Mouse (Mus musculus) C2C12 (cell line): ENCODE data around the gene Ndufs3. TPM values are rescaled to one million over a fixed set of nuclear protein-coding genes. Genes with fewer than 3 reads are reported as not detected.

Source experiments
- H3K27me3 ChIP-seq: one replicate; pipeline ENCODE4 v1.6.1; 2011; ENCODE audit not compliant: control insufficient read depth, insufficient read depth, insufficient read length
- H3K36me3 ChIP-seq: one replicate; pipeline ENCODE4 v1.6.1; 2011; ENCODE audit not compliant: control insufficient read depth, insufficient read depth
- H3K4me3 ChIP-seq: one replicate; pipeline ENCODE4 v1.5.1; 2011; ENCODE audit warnings: mild to moderate bottlenecking, control low read depth; ENCODE audit not compliant: poor library complexity, insufficient read depth, severe bottlenecking
- H3K79me2 ChIP-seq: one replicate; pipeline ENCODE4 v1.6.1; 2011; ENCODE audit not compliant: control insufficient read depth, insufficient read depth
- H3K79me3 ChIP-seq: one replicate; pipeline ENCODE4 v1.6.1; 2011; ENCODE audit warnings: low read depth, control low read depth
- H3ac ChIP-seq: one replicate; pipeline ENCODE3; 2011; ENCODE audit warnings: low read depth; ENCODE audit not compliant: control insufficient read depth, insufficient read length
- CEBPB ChIP-seq: IDR thresholded peaks from one replicate; pipeline ENCODE4 v1.6.1; 2011; ENCODE audit warnings: low read depth, mild to moderate bottlenecking, control low read depth, moderate library complexity
- CTCF ChIP-seq: IDR thresholded peaks from one replicate; pipeline ENCODE4 v1.5.1; 2011; ENCODE audit not compliant: control insufficient read depth, insufficient read depth, insufficient read length
- FOSL1 ChIP-seq: IDR thresholded peaks from one replicate; pipeline ENCODE4 v1.8.0; 2011; ENCODE audit warnings: mild to moderate bottlenecking, low read length; ENCODE audit not compliant: poor library complexity, insufficient read depth, severe bottlenecking
- MAX ChIP-seq: IDR thresholded peaks from one replicate; pipeline ENCODE4 v1.6.1; 2011; ENCODE audit warnings: mild to moderate bottlenecking, control low read depth
- MYOD1 ChIP-seq: IDR thresholded peaks from one replicate; pipeline ENCODE4 v1.6.1; 2011; ENCODE audit warnings: low read depth; ENCODE audit not compliant: control insufficient read depth, insufficient read length
- MYOG ChIP-seq: IDR thresholded peaks from one replicate; pipeline ENCODE4 v1.6.1; 2011; ENCODE audit not compliant: control insufficient read depth, insufficient read length; ENCODE audit errors: extremely low read depth
- USF1 ChIP-seq: IDR thresholded peaks from one replicate; pipeline ENCODE4 v1.6.1; 2011; ENCODE audit warnings: low read depth, mild to moderate bottlenecking, control low read depth, moderate library complexity
- polyA plus RNA-seq: library from polyadenylated mRNA; unstranded; fragments of >200 nt; fragmentation: generic; extraction: Trizol; gene quantifications from one replicate; pipeline ENCODE4 v1.2.1, GENCODE M21; 2012; ENCODE audit warnings: missing spikeins

The Ndufs3 gene
- polyA plus RNA-seq, 1 experiment = 150 TPM

GRCm38 (mm10) chr2:90915516-90915915 lies 10.9 kb upstream of the Ndufs3 start:
- Histone ChIP-seq H3K79me3 (peaks cover 57% of the 10 kb centered on the region), H3K36me3 (peaks cover 52% of the 10 kb centered on the region), H3K4me3 (no peak overlapping the region), H3ac (no peak overlapping the region), H3K79me2 (peaks cover 68% of the 10 kb centered on the region), H3K27me3 (no peaks in the 10 kb centered on the region)
- no peak for TF ChIP-seq FOSL1
- no peak for TF ChIP-seq MYOD1
- TF ChIP-seq CTCF = no peak
- no peak for TF ChIP-seq USF1
- TF ChIP-seq CEBPB = no peak
- TF ChIP-seq MAX = no peak
- TF ChIP-seq MYOG = no peak

GRCm38 (mm10) chr2:90913671-90914070 lies 9.0 kb upstream of the Ndufs3 start:
- Histone ChIP-seq H3K27me3 (no peaks in the 10 kb centered on the region), H3K79me3 (peaks cover 60% of the 10 kb centered on the region), H3ac (no peak overlapping the region), H3K79me2 (peaks cover 74% of the 10 kb centered on the region), H3K36me3 (peaks cover 70% of the 10 kb centered on the region), H3K4me3 (no peak overlapping the region)
- TF ChIP-seq MAX (no peak), CEBPB (no peak), MYOD1 (no peak), FOSL1 (no peak), USF1 (no peak), MYOG (no peak), CTCF (no peak)

GRCm38 (mm10) chr2:90911668-90912067 lies 7.0 kb upstream of the Ndufs3 start:
- Histone ChIP-seq H3K36me3 (peaks cover 84% of the 10 kb centered on the region), H3K79me2 (peaks cover 74% of the 10 kb centered on the region), H3K79me3 (peaks cover 49% of the 10 kb centered on the region), H3ac (no peak overlapping the region), H3K27me3 (no peaks in the 10 kb centered on the region), H3K4me3 (no peak overlapping the region)
- TF ChIP-seq CEBPB = no peak
- TF ChIP-seq CTCF = no peak
- TF ChIP-seq USF1 = no peak
- TF ChIP-seq MYOD1 = no peak
- no peak for TF ChIP-seq MAX
- TF ChIP-seq FOSL1 = no peak
- TF ChIP-seq MYOG = no peak

GRCm38 (mm10) chr2:90910861-90911260 lies 6.2 kb upstream of the Ndufs3 start:
- H3K79me3 ChIP-seq = peaks cover 47% of the 10 kb centered on the region
- no peak overlapping the region for H3K4me3 ChIP-seq
- H3K36me3 ChIP-seq = peaks cover 89% of the 10 kb centered on the region
- TF ChIP-seq MYOD1 = no peak
- TF ChIP-seq CEBPB = no peak
- TF ChIP-seq MYOG = no peak
- TF ChIP-seq MAX = no peak
- TF ChIP-seq USF1 = no peak
- TF ChIP-seq CTCF = no peak
- no peak for TF ChIP-seq FOSL1
- H3ac ChIP-seq = no peak overlapping the region
- H3K27me3 ChIP-seq = no peaks in the 10 kb centered on the region
- peaks cover 74% of the 10 kb centered on the region for H3K79me2 ChIP-seq

- Histone ChIP-seq H3K79me2 (peaks cover 71% of the 10 kb centered on the region), H3K79me3 (peaks cover 33% of the 10 kb centered on the region), H3K27me3 (no peaks in the 10 kb centered on the region), H3ac (no peak overlapping the region), H3K4me3 (no peak overlapping the region), H3K36me3 (peaks cover 65% of the 10 kb centered on the region)
- TF ChIP-seq CEBPB = peak; percentile 66
- no peak for TF ChIP-seq MAX
- no peak for TF ChIP-seq CTCF
- no peak for TF ChIP-seq USF1
- TF ChIP-seq MYOG = no peak
Observed at GRCm38 (mm10) chr2:90906721-90907120, 2.1 kb upstream of the Ndufs3 start.

- peaks cover 30% of the 10 kb centered on the region for H3K79me3 ChIP-seq
- TF ChIP-seq MYOD1 (no peak), USF1 (no peak), CTCF (no peak), MAX (no peak), MYOG (no peak), CEBPB (no peak), FOSL1 (no peak)
- H3K36me3 ChIP-seq = peaks cover 62% of the 10 kb centered on the region
Observed at GRCm38 (mm10) chr2:90904856-90905224, 213 bp upstream of the Ndufs3 start.

More at GRCm38 (mm10) chr2:90904856-90905224, 213 bp upstream of the Ndufs3 start:
- H3ac ChIP-seq = peak overlapping the region; percentile 76
- no peaks in the 10 kb centered on the region for H3K27me3 ChIP-seq
- H3K79me2 ChIP-seq = peaks cover 68% of the 10 kb centered on the region
- H3K4me3 ChIP-seq = peak overlapping the region; percentile 91
